Mouse (Mus musculus) stomach, embryonic 16.5 days (tissue): ENCODE results near the gene Hdac10. TPM values are rescaled to one million over a fixed set of nuclear protein-coding genes. Genes with fewer than 3 reads are reported as not detected.

ENCODE experiments used
- ATAC-seq: fragments of 200-750 bp; cut with Nextera tagmentation; 2 replicates; pipeline ENCODE4 v1.8.0; 2017; ENCODE audit warnings: moderate number of reproducible peaks, moderate TSS enrichment; ENCODE audit not compliant: insufficient read depth, low FRiP score
- H3K27ac ChIP-seq: fragments of 300-500 bp; sonication (generic); 2 replicates; pipeline ENCODE4 v1.5.1; 2014; ENCODE audit warnings: low read length
- H3K27me3 ChIP-seq: fragments of 300-500 bp; sonication (generic); 2 replicates; pipeline ENCODE4 v1.6.1; 2014; ENCODE audit warnings: low read length, control low read depth, mixed read lengths; ENCODE audit not compliant: control insufficient read depth, insufficient read depth
- H3K36me3 ChIP-seq: fragments of 300-500 bp; sonication (generic); 2 replicates; pipeline ENCODE4 v1.6.1; 2014; ENCODE audit warnings: low read length; ENCODE audit not compliant: control insufficient read depth, insufficient read depth
- H3K4me1 ChIP-seq: fragments of 300-500 bp; sonication (generic); 2 replicates; pipeline ENCODE4 v1.6.1; 2014; ENCODE audit warnings: low read length, control low read depth, mixed read lengths; ENCODE audit not compliant: control insufficient read depth, insufficient read depth
- H3K4me2 ChIP-seq: fragments of 300-500 bp; sonication (generic); 2 replicates; pipeline ENCODE4 v1.6.1; 2014; ENCODE audit warnings: low read depth, low read length, mixed read lengths
- H3K4me3 ChIP-seq: fragments of 300-500 bp; sonication (generic); replicated peaks from 2 replicates; pipeline ENCODE4 v1.5.1; 2014; ENCODE audit warnings: mild to moderate bottlenecking, low read length
- H3K9ac ChIP-seq: fragments of 300-500 bp; sonication (generic); 2 replicates; pipeline ENCODE4 v1.6.1; 2014; ENCODE audit warnings: low read length
- H3K9me3 ChIP-seq: fragments of 300-500 bp; sonication (generic); replicated peaks from 2 replicates; pipeline ENCODE4 v1.6.1; 2016; ENCODE audit warnings: low read length, control low read depth; ENCODE audit not compliant: control insufficient read depth
- WGBS: fragments of 180-500 bp; shearing (Covaris S2); extraction: QIAGEN DNeasy Blood & Tissue Kit; methylation state at CpG from one replicate; pipeline ENCODE4 v1.1.7; 2014; 5-methylcytosine and 5-hydroxymethylcytosine counted together
- microRNA-seq: library from miRNA; unstranded; fragments of <30 nt; microRNA quantifications from one replicate; pipeline ENCODE4, GENCODE M21; 2016
- polyA plus RNA-seq: library from polyadenylated mRNA; unstranded; fragments of >200 nt; fragmentation: Nextera tagmentation; extraction: Ambion mirVana; gene quantifications from 2 replicates; pipeline ENCODE4 v1.2.1, GENCODE M21; 2015

Hdac10 gene
- polyA plus RNA-seq, 1 experiment from 2014 or later = 23.7 TPM

DNA sequence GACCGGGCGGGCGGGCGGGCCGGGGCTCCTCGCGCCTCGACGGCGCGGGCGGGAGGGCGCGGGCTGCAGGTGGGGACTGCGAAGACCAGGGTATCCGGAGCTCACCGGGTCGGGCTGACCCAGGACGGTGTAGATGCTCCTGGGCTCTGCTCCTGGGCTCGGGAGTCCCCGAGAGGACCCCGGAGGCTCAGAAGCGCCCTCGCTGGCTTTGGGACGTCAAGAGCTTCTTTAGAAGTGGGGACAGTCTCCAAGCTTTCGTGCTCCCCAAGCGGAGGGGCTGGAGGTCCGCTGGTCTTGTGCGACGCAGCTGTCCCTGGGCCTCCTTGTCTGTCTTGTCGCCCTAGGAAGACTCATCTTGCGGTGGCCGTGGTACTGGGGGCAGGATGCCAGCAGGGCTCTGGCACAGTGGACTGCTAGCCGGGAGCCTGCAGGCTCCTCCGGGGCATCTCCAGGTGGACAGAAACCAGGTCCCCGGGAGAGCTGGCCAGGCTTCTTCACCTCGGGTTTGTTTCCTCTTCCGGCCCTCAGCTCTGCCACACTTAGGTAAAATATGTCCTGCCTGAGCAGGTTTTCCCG is 52.3 kb downstream of the Hdac10 start:
- peak; percentile 4; the same call in 1 of the 2 replicates for ATAC-seq
- H3K9me3 ChIP-seq = no peaks in the 10 kb centered on the region
- peak overlapping the region; percentile 90 for H3K27ac ChIP-seq
- under 1% methylated on average over 34 of the region's 39 CpGs for WGBS
- H3K4me3 ChIP-seq = peak overlapping the region; percentile 84
- H3K4me1 ChIP-seq = peaks cover 32% of the 10 kb centered on the region
- no peaks in the 10 kb centered on the region for H3K36me3 ChIP-seq
- no peaks in the 10 kb centered on the region for H3K27me3 ChIP-seq
- H3K4me2 ChIP-seq = peak overlapping the region; percentile 66
- H3K9ac ChIP-seq = peak overlapping the region; percentile 95

DNA sequence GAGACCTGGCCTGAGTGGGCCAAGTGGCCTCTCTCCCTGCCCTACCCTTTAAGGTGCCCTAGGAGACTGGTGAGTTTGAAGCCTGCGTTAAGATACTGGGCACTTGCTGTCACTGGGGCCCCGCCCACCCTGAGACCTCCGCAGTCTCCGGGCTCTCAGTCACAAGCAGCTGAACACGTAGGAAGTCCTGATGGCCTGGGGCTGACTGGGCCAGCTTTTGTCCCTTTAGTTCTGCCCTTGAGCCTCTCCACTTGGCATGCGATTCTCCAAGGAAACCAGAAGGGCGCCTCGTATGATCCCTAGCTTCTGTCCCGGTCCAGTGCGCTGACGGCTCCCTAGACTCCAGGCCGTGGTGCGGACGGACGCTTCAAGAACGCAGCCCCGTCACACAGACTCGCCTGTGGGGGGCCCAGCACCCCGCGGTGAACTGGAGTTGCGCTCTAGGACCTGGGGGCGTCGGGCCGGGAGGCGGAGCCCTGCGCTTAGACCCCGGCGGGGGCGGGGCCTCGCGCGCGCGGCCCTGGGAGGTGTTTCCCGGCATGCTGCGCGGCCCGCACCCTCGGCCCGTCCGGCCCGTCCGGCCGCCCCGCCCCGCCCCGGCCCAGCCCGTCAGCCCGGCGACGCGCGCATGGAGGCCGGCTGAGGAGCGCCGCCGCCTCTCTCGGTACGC is 52.9 kb downstream of the Hdac10 start:
- Histone ChIP-seq H3K4me3 (peak overlapping the region; percentile 84), H3K27me3 (no peaks in the 10 kb centered on the region), H3K9me3 (no peaks in the 10 kb centered on the region), H3K27ac (peak overlapping the region; percentile 90), H3K9ac (peak overlapping the region; percentile 95), H3K4me1 (peaks cover 35% of the 10 kb centered on the region), H3K4me2 (peak overlapping the region; percentile 66), H3K36me3 (no peaks in the 10 kb centered on the region)
- ATAC-seq = peak; percentile 93
- WGBS = under 1% methylated on average over 35 of the region's 59 CpGs

DNA sequence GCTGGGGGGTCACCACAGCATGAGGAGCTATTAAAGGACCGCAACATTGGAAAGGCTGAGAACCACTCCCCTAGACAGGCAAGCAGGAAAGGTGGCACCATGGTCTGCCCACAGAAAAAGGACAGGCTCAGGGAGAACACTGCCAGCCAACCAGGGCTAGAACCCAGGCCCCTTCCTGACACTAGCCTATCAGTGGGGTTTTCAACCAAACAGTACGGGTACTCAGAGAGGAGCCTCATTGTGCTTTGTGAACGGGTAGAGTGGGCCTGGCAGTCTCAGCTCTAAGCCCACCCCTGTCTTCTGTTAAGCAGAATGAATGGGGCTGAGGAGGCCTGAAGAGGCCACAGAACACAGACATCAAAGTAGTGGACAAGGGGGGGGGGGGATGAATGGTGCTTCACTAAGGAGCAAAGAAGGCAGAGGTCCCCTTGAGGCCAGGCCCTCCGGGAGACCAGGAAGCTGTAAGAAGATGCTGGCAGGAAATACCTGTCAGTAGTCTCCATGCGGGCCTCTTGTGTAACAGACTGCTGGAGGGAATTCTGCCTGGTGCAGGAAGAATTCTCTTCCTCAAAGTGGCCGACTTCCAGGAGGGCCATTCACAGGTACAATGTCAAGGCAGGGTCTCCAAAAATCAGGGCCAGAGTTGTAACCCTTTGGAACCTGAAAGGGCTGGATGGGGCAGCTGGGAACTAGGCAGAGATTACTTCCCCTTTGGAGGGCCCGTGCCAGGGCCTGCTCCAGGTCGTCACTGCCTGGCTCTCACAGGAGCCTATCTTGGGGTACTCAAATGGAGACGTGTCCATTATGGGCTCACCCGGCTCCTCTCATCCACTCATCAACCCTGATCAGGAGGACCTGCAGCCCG is 53.7 kb downstream of the Hdac10 start, which contains the start of gene Trabd:
TSS of gene Trabd (plus strand) at position 512 of the 865 bp plus-strand sequence.
- peak within 1 kb of the TSS; percentile 90 for H3K27ac ChIP-seq
- H3K9me3 ChIP-seq = no peaks in the 10 kb centered on the region
- H3K9ac ChIP-seq = peak within 1 kb of the TSS; percentile 95
- H3K27me3 ChIP-seq = no peaks in the 10 kb centered on the region
- ATAC-seq = no peak
- WGBS = 22% methylated on average over 11 of the region's 11 CpGs
- peak within 1 kb of the TSS; percentile 66 for H3K4me2 ChIP-seq
- H3K36me3 ChIP-seq = no peaks in the 10 kb centered on the region
- peaks cover 36% of the 10 kb centered on the region for H3K4me1 ChIP-seq
- H3K4me3 ChIP-seq = peak within 1 kb of the TSS; percentile 84

DNA sequence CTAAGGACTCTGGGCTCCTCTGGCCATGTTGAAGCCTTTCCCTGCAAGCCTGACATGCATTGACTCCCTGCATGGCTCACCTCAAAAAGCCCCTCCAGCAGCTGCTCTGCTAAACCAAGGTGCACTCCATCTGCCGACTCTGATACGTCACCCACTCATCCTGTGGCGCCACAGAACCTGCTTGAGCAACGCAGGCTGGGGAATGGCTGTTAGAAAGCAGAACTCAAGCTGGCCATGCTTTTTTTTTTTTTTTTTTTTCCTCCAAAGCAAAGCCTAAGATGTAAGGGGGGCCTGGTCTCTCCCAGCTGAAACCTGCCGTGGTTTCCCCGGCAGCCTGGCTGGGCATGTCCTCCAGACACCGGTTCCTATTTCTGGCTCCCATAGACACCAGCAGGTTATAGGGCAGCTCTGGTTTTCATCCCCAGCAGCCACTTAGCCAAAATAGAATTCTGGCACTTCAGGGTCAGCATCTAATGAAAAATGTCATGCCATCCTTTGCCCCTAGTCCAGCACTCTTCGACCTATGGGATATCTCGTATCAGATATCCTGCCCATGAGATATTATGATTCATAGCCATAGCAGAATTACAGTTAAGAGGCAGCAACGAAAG is 54.4 kb downstream of the Hdac10 start:
- Histone ChIP-seq H3K9me3 (no peaks in the 10 kb centered on the region), H3K9ac (peak overlapping the region; percentile 95; the same call in 1 of the 2 replicates), H3K4me1 (peaks cover 36% of the 10 kb centered on the region), H3K36me3 (no peaks in the 10 kb centered on the region), H3K4me2 (no peak overlapping the region), H3K27me3 (no peaks in the 10 kb centered on the region; the same call in 1 of the 2 replicates), H3K27ac (no peak overlapping the region), H3K4me3 (no peak overlapping the region)
- ATAC-seq = no peak
- 70% methylated on average over 10 of the region's 10 CpGs for WGBS

Small RNA genes lying within 50 kb of the gene (microRNA-seq; reads per million reads assigned to microRNA genes)
- 0.50 reads per million for gene Mir7118

Other genes with a start within 250 kb of the Hdac10 start
- not detected in 2 replicates for gene Ttll8, start 174.3 kb downstream of the Hdac10 start, polyA plus RNA-seq
- gene Mlc1, start 149.7 kb downstream of the Hdac10 start, polyA plus RNA-seq = not detected in 2 replicates
- not detected in 2 replicates for gene Mov10l1, start 145.8 kb downstream of the Hdac10 start, polyA plus RNA-seq
- 0.40 and 1.2 TPM in 2 replicates for gene Panx2, start 69.0 kb downstream of the Hdac10 start, polyA plus RNA-seq
- gene Trabd, start 53.6 kb downstream of the Hdac10 start, polyA plus RNA-seq = 59.9 and 70.2 TPM in 2 replicates
- gene Selenoo, start 39.6 kb downstream of the Hdac10 start, polyA plus RNA-seq = 13.4 and 15.0 TPM in 2 replicates
- gene Tubgcp6, start 5.6 kb downstream of the Hdac10 start, polyA plus RNA-seq = 13.2 and 13.5 TPM in 2 replicates
- 3.6 and 6.0 TPM in 2 replicates for gene Mapk12, start 12.0 kb upstream of the Hdac10 start, polyA plus RNA-seq
- 5.1 and 6.0 TPM in 2 replicates for gene Mapk11, start 20.9 kb upstream of the Hdac10 start, polyA plus RNA-seq
- 153 and 178 TPM in 2 replicates for gene Plxnb2, start 52.1 kb upstream of the Hdac10 start, polyA plus RNA-seq
- 13.4 and 15.0 TPM in 2 replicates for gene Dennd6b, start 67.8 kb upstream of the Hdac10 start, polyA plus RNA-seq
- gene Ppp6r2, start 82.9 kb upstream of the Hdac10 start, polyA plus RNA-seq = 20.2 and 24.4 TPM in 2 replicates
- gene Sbf1, start 186.6 kb upstream of the Hdac10 start, polyA plus RNA-seq = 47.6 and 49.5 TPM in 2 replicates
- gene Adm2, start 194.0 kb upstream of the Hdac10 start, polyA plus RNA-seq = 0.71 and 0.99 TPM in 2 replicates
- 0.54 and 0.66 TPM in 2 replicates for gene Miox, start 205.7 kb upstream of the Hdac10 start, polyA plus RNA-seq
- 66.9 and 79.1 TPM in 2 replicates for gene Lmf2, start 227.0 kb upstream of the Hdac10 start, polyA plus RNA-seq
- 150 and 166 TPM in 2 replicates for gene Ncaph2, start 227.0 kb upstream of the Hdac10 start, polyA plus RNA-seq
- 6.0 and 6.1 TPM in 2 replicates for gene Sco2, start 245.1 kb upstream of the Hdac10 start, polyA plus RNA-seq
- gene Tymp, start 248.3 kb upstream of the Hdac10 start, polyA plus RNA-seq = 1.3 and 1.4 TPM in 2 replicates